Mouse (Mus musculus) granulocyte monocyte progenitor cell, adult 5-6 weeks (primary cell): ENCODE results near the gene Cope. TPM values are rescaled to one million over a fixed set of nuclear protein-coding genes. Genes with fewer than 3 reads are reported as not detected.

ENCODE experiments used
- ATAC-seq: replicated peaks from 2 replicates; pipeline ENCODE4 v1.8.0; 2016; ENCODE audit warnings: mild to moderate bottlenecking, moderate TSS enrichment, inconsistent platforms; ENCODE audit not compliant: poor library complexity, severe bottlenecking
- total RNA-seq, 2 experiments: library from RNA; stranded (forward) in 1 of 2; stranded (reverse) in 1 of 2; fragments of 200-712, 200-1000 nt in 1 of 2; fragments of >200 nt in 1 of 2; fragmentation: Nextera tagmentation in 1 of 2; gene quantifications; 2 replicates each; pipeline ENCODE4 v1.2.3; 2014 to 2017

The Cope gene
- total RNA-seq, 2 experiments from 2014 or later: 132 to 240 TPM

DNA sequence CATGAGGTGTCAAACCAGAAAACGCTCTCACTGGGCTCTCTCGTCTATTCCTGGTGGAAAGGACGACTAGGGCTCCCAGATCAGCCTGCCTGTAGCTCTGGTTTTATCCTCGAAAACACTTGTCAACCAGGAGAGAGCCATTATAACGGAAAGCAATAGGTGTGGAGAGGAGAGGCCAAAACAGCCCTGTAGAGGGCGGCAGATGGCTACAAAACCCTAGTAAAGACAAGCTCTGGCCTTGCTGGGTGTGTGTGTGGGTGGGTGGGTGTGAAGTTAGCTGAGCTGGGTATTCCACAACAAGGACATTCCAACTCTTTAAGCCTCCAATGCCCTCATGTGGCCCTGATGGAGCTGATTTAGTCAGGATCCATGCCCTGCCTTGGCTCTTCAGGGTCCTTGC is 41.4 kb downstream of the Cope start:
- peak; percentile 36; the same call in 1 of the 2 replicates for ATAC-seq

DNA sequence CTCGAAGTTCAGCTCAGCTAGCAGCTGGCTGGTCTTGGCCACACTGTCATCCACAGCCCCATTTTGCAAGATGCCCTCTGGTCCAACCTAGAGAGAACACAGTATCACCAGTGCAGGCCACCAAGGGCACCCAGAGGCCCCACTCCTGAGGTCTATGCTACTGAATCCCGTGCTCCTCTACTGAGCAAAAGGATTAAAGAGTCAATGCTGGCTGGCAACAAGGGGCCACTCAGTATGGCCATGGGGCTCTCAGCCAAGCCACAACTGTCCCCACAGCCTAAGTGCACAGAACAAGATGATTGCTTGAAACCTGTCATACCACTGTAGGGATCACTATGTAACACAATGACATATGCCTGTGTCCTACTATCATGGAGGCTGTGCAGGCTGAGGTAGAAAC is 42.0 kb downstream of the Cope start:
- ATAC-seq: no peak

DNA sequence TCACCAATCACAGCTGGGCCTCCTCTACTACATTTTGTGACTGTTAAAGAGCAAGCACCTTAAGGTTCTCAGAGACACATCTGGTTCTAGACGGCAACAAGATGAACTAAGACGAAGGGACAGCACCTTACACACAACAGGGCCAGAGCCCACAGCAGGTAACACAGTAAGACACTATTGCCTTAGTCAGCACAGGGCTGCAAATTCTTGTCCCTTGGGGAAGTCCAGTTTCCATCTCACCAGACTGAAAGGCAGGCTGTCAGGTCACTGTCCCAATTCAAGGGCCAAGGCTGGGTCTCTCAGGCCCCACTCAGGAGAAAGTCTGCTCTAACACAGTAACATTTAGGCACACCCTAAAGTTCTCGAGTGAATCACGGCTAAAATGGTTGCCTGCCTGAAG is 45.1 kb downstream of the Cope start:
- ATAC-seq: no peak

DNA sequence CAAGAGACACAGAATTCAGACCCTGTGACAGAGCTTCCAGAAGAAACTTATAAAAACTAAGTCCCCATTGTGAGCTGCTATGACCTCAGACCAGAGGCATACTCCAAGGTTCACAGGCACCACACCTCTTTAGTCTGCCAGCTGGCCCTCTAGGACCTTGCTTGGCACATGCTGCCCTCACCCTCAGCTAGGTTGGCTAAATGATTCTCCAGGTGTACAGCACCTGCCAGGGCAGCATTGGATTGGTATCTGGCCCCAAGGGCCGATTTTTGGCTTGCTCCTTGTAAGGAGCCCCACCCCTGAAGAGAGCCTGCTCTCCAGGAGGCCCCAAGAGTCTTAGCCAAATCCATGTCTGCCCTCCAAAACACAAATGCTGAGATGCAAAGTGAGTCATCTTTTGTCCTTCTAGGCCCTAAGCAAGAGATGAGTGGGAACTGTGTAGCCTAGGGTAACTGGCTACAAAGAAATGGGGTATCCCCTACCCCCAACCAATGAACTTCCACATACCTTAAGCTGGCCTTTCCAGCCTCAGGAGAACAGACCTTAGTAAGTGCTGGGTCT is 45.6 kb downstream of the Cope start:
- ATAC-seq: no peak

DNA sequence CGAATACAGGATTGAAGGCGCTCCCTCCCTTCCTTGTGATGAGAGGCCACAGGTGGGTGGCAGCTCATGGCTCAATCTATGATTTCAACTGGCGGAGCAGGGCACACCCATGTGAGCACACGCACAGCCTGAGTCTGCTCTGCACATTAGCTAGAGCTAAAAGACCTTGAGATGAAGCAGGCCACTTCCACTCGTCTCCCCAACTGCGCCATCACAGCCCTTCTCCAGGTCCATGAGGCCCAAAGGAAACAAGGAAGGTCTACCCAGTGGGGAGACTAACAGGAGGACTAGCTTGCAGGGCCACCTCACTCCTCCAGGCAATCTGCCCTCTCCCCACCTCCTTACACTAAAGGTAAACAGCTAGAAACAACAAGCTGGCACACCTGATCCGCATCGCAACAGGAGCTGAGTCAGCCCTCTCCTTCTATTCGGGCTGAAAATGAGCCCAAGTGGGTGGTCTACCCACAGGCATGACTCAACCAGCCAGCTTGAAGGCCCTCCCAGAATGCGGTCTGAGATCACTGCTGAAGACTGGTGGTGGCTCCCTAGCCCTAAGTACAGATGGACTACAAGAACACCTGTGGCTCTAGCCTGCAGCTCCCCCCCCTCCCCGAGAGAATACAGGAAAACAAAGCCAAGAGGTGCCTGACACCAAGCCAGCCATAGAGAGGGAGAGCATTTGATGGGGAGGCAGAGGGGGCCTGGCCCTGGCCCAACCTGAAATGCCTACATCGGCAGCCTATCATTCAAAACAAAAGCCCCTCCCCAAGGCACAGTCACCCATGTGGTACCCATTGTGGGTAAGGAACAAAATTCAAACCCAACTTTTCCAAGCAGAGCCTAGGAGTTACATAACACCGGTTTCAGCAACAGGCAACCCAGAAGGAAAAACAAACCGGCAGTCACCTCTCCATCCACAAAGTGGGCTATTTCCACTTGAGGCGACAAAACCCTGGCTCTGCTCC is 49.0 kb downstream of the Cope start:
- ATAC-seq: no peak

DNA sequence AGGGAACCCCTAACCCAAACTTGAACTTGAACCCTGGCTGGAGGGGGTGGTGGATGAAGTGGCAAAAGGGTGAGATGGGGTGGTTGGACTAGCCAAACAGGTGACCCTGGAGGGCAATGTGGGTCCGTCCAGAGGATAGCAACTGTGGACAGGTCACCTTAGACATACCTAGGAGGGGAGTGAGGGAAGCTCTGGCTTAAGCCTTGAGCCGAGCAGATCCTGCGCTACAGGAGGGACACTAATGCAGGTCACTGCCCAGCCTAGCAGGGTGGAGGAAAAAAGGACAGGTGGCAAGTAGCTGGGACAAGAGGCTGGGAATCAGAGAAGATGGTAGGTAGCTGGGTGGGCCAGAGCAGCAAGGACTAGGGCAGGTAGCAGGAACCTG is 49.7 kb downstream of the Cope start:
- ATAC-seq: no peak

DNA sequence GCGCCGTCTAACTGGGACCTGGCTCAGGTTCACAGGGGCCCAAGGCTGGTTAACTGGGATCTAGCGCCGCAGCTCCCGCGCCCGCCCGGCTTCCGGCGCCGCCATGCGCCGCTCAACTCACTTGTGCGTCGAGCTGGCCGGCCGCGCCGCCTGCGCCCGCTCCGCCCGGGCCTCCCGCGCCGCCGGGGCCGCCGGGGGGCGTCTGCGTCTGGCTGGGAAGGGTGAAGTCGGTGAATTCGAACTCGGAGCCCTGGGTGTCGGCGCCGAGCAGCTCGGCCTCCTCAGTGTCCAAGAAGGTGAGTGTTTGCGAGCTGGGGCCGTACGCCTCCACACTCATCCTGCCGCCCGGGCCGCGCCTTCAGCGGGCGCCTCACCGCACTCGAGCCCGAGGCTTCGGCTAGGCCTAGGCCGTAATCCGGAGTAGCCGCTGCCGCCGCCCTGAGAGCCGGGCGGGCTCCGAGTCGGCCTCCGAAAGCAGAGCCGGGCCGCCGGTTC is 50.4 kb downstream of the Cope start:
- no peak for ATAC-seq

DNA sequence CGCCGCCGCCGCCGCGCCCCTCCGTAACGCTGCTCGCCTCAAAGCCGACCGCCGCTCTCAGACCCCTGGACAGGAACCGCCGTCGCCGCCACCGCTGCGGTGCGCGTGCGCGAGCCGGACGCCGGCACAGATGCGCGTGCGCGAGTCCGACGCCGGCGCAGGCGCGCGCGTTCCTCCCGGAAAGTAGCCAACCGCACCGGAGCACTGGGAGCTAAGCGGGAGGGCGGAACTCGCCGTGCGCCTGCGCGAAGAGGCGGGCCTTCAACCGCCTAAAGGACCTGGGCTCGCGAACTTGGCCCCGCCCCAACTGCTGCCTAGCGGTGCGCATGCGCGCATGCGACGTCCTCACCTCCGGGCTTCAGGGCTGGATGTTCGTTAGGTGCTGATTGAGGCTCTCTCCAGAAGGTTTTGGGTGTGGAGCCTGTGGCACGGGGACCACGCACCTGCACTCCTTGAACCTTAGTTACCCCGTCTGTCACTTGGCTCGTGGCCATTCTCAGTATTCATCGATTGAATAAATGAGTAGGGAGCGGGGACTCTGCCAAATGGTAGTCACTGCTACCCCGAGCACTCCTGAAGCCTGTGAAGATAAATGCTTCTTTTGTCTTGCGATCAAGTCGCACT is 51.0 kb downstream of the Cope start, which contains the start of gene Upf1:
Upf1 (minus strand) TSS at position 85 of the 624 bp plus-strand sequence.
- ATAC-seq: peak; percentile 77

DNA sequence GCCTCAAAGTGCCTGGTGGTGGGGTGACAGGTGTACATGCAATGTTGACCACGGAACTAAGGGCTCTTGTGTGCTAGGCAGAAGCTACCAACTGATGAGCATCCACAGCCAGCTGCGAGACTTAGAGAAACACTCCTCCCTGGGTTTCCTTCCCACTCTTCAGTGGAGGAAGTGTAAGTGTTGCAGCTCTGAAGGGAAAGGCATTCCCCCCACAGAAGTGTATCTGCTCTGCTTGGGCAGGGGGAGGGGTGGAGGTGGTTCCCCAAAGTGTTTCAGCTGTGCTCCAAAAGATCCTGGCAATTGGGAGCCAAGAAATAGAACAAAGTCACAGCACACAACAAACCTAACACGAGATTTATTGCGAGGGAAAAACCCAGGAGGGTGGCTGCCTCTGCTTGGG is 51.7 kb downstream of the Cope start:
- ATAC-seq: peak; percentile 77

DNA sequence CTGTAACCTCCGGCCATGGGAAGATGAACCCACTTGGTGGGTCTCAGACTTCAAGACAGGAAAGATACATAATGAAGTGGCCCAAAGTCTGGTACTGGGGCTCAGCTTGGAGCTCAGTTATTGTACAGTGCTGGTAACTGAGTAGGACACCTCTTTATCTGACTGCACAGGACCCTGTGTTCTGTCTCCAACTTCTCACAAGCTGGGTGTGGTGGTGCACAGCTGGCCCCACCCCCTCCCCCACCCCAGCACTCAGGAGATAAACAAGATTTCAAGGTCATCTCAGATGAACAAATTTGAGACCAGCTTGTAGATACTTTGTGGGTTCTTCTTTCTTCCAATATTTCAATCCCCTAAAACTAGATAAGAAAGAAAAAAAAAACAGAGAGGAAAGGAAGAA is 53.8 kb downstream of the Cope start:
- ATAC-seq: no peak

DNA sequence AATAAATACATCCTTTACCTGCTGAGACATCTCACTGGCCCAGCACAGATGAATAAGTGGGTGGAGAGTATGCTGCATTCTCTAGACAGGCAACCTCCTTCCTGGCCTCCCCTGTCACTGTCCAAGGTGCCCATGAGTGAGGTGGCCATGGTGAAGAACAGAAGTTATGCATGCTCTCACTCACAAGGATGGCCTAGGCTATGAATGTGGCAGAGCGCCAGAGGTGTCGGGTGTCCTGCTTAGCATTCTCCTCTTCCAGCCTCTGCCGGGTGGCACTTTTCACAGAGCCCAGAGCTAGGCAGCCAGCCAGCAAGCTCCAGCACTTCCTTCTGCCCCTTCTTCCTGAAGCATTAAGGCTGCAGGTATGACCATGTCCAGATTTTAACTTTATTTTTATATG is 57.1 kb downstream of the Cope start:
- ATAC-seq: no peak

DNA sequence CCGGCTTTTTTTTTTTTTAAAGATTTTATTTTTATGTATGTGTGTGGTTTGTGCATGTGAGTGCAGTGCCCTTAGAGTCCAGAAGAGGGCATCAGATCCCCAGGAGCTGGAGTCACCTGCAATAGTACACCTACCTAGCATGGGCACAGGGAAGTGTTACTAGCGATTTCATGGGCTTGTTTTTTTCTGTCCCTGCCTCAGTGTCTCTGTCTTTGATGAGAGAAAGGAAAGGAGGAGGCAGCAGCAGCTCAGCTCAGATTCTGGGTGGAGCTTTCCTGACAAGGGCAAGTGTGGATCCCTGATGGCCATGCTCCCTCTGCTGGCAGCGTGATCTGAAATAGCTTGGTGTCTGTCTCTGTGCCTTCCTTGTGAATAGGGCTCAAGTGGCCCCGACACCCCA is 58.5 kb downstream of the Cope start:
- peak; percentile 55 for ATAC-seq

DNA sequence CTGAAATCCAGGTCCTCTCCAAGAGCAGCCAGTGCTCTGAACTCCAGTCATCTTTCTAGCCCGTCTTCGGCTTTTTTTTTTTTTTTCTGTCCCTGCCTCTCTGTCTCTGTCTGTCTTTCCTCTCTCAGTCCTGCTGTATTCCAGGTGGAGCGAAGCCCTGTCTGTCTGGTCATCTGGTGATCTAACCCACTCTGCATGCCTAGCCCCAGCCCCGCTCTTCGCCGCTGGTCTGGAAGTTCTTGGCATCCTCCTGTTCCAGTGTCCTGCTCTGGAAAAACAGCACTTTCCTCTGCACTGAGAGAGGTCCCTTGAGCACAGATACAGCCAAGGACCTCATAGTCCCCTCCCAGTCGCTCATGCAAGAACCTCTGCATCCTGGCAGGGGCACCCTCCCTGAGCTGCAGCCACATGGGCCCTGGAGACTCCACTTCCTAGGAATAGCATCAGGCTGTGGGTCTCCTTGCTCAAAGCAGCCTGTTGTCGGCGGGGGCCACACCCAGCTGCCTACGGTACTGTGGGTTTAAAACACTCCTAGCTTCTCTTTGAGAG is 59.2 kb downstream of the Cope start:
- no peak for ATAC-seq

Other genes with a start within 250 kb of the Cope start
- 3.9 TPM in 1 of 2 replicates, not detected in the other for gene Tm6sf2, start 229.6 kb upstream of the Cope start, total RNA-seq (2014; fragmentation: Nextera tagmentation)
- gene Tm6sf2, start 229.6 kb upstream of the Cope start, total RNA-seq (2017): not detected in 2 replicates
- gene Hapln4, start 219.1 kb upstream of the Cope start, total RNA-seq (2014; fragmentation: Nextera tagmentation): not detected in 2 replicates
- not detected in 2 replicates for gene Hapln4, start 219.1 kb upstream of the Cope start, total RNA-seq (2017)
- gene Ncan, start 181.6 kb upstream of the Cope start, total RNA-seq (2014; fragmentation: Nextera tagmentation): not detected in 2 replicates
- gene Ncan, start 181.6 kb upstream of the Cope start, total RNA-seq (2017): not detected in 2 replicates
- 37.0 and 64.5 TPM in 2 replicates for gene Nr2c2ap, start 171.2 kb upstream of the Cope start, total RNA-seq (2014; fragmentation: Nextera tagmentation)
- 8.7 and 9.4 TPM in 2 replicates for gene Nr2c2ap, start 171.2 kb upstream of the Cope start, total RNA-seq (2017)
- 4.8 and 6.9 TPM in 2 replicates for gene Rfxank, start 163.4 kb upstream of the Cope start, total RNA-seq (2014; fragmentation: Nextera tagmentation)
- gene Rfxank, start 163.4 kb upstream of the Cope start, total RNA-seq (2017): 5.9 and 11.6 TPM in 2 replicates
- 26.6 and 53.7 TPM in 2 replicates for gene Borcs8, start 163.0 kb upstream of the Cope start, total RNA-seq (2014; fragmentation: Nextera tagmentation)
- gene Borcs8, start 163.0 kb upstream of the Cope start, total RNA-seq (2017): 34.3 and 40.0 TPM in 2 replicates
- not detected in 2 replicates for gene Mef2b, start 162.8 kb upstream of the Cope start, total RNA-seq (2014; fragmentation: Nextera tagmentation)
- not detected in 2 replicates for gene Mef2b, start 162.8 kb upstream of the Cope start, total RNA-seq (2017)
- gene Tmem161a, start 130.2 kb upstream of the Cope start, total RNA-seq (2014; fragmentation: Nextera tagmentation): 15.6 and 29.6 TPM in 2 replicates
- 9.4 and 21.4 TPM in 2 replicates for gene Tmem161a, start 130.2 kb upstream of the Cope start, total RNA-seq (2017)
- gene Slc25a42, start 90.2 kb upstream of the Cope start, total RNA-seq (2014; fragmentation: Nextera tagmentation): 3.2 and 5.5 TPM in 2 replicates
- gene Slc25a42, start 90.2 kb upstream of the Cope start, total RNA-seq (2017): 0.62 and 1.2 TPM in 2 replicates
- 62.5 and 68.0 TPM in 2 replicates for gene Sugp2, start 68.3 kb upstream of the Cope start, total RNA-seq (2014; fragmentation: Nextera tagmentation)
- 26.0 and 56.4 TPM in 2 replicates for gene Sugp2, start 68.3 kb upstream of the Cope start, total RNA-seq (2017)
- gene Armc6, start 68.1 kb upstream of the Cope start, total RNA-seq (2014; fragmentation: Nextera tagmentation): 4.9 and 6.9 TPM in 2 replicates
- gene Armc6, start 68.1 kb upstream of the Cope start, total RNA-seq (2017): 8.0 and 9.4 TPM in 2 replicates
- gene Homer3, start 19.7 kb upstream of the Cope start, total RNA-seq (2014; fragmentation: Nextera tagmentation): 5.4 and 12.3 TPM in 2 replicates
- 6.5 and 12.3 TPM in 2 replicates for gene Homer3, start 19.7 kb upstream of the Cope start, total RNA-seq (2017)
- gene Ddx49, start within 50 bp of the Cope start, total RNA-seq (2014; fragmentation: Nextera tagmentation): 45.9 and 66.8 TPM in 2 replicates
- 139 and 177 TPM in 2 replicates for gene Ddx49, start within 50 bp of the Cope start, total RNA-seq (2017)
- not detected in 2 replicates for gene Cers1, start 13.3 kb downstream of the Cope start, total RNA-seq (2014; fragmentation: Nextera tagmentation)
- gene Cers1, start 13.3 kb downstream of the Cope start, total RNA-seq (2017): not detected in 2 replicates
- gene Gdf1, start 27.3 kb downstream of the Cope start, total RNA-seq (2014; fragmentation: Nextera tagmentation): not detected in 2 replicates
- gene Gdf1, start 27.3 kb downstream of the Cope start, total RNA-seq (2017): not detected in 2 replicates
- 30.6 and 33.7 TPM in 2 replicates for gene Upf1, start 50.8 kb downstream of the Cope start, total RNA-seq (2014; fragmentation: Nextera tagmentation)
- 24.2 and 30.8 TPM in 2 replicates for gene Upf1, start 50.8 kb downstream of the Cope start, total RNA-seq (2017)
- gene Comp, start 71.0 kb downstream of the Cope start, total RNA-seq (2014; fragmentation: Nextera tagmentation): 0.88 TPM in 1 of 2 replicates, not detected in the other
- gene Comp, start 71.0 kb downstream of the Cope start, total RNA-seq (2017): not detected in 2 replicates
- gene Crtc1, start 137.1 kb downstream of the Cope start, total RNA-seq (2014; fragmentation: Nextera tagmentation): 7.4 and 19.5 TPM in 2 replicates
- gene Crtc1, start 137.1 kb downstream of the Cope start, total RNA-seq (2017): 2.3 and 4.8 TPM in 2 replicates
- gene Klhl26, start 174.4 kb downstream of the Cope start, total RNA-seq (2014; fragmentation: Nextera tagmentation): 2.1 and 4.4 TPM in 2 replicates
- 4.0 and 4.1 TPM in 2 replicates for gene Klhl26, start 174.4 kb downstream of the Cope start, total RNA-seq (2017)
- gene Tmem59l, start 184.8 kb downstream of the Cope start, total RNA-seq (2014; fragmentation: Nextera tagmentation): not detected in 2 replicates
- not detected in 2 replicates for gene Tmem59l, start 184.8 kb downstream of the Cope start, total RNA-seq (2017)
- gene Crlf1, start 190.6 kb downstream of the Cope start, total RNA-seq (2014; fragmentation: Nextera tagmentation): not detected in 2 replicates
- gene Crlf1, start 190.6 kb downstream of the Cope start, total RNA-seq (2017): not detected in 2 replicates
- gene Rex1bd, start 204.2 kb downstream of the Cope start, total RNA-seq (2014; fragmentation: Nextera tagmentation): 21.7 and 30.2 TPM in 2 replicates
- 33.4 and 64.9 TPM in 2 replicates for gene Rex1bd, start 204.2 kb downstream of the Cope start, total RNA-seq (2017)
- gene Uba52, start 208.3 kb downstream of the Cope start, total RNA-seq (2014; fragmentation: Nextera tagmentation): 2,675 and 2,799 TPM in 2 replicates
- 3,231 and 3,572 TPM in 2 replicates for gene Uba52, start 208.3 kb downstream of the Cope start, total RNA-seq (2017)
- 113 and 149 TPM in 2 replicates for gene Fkbp8, start 225.2 kb downstream of the Cope start, total RNA-seq (2014; fragmentation: Nextera tagmentation)
- 107 and 118 TPM in 2 replicates for gene Fkbp8, start 225.2 kb downstream of the Cope start, total RNA-seq (2017)
- gene Kxd1, start 225.4 kb downstream of the Cope start, total RNA-seq (2014; fragmentation: Nextera tagmentation): 83.7 and 84.5 TPM in 2 replicates
- 68.7 and 74.4 TPM in 2 replicates for gene Kxd1, start 225.4 kb downstream of the Cope start, total RNA-seq (2017)
- 11.7 and 13.6 TPM in 2 replicates for gene Ell, start 236.9 kb downstream of the Cope start, total RNA-seq (2014; fragmentation: Nextera tagmentation)
- gene Ell, start 236.9 kb downstream of the Cope start, total RNA-seq (2017): 5.5 and 5.7 TPM in 2 replicates